Mouse (Mus musculus): Measurements from ENCODE around the gene Tulp3.

DNA sequence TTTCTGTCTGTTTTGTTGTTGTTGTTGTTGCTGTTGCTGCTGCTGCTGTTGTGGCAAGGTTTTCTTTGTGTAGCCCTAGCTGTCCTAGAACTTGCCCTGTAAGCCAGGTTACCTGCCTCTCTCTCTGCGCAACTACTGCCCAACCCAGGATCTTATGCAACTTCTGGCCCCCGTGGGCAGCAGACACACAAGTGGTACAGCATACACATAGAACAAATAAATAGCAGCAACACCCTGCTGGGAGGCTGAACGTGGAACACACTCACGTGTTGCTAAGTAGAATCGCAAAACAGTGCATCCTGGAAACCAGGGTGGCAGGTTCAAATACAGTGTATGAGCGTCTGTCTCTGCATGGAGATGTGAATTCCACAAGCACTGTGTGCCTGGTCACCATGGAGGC, 67.0 kb downstream of the Tulp3 start:
- TF ChIP-seq SMC3 (IDR thresholded peaks at IDR 0.05; ENCODE audit: low read depth, low read length) (no peak), CTCF (conservative IDR thresholded peaks at IDR 0.05 in 1 of 2, IDR thresholded peaks at IDR 0.05 in 1 of 2; ENCODE audit: low read depth in 2 of 2, low read length in 2 of 2) (no peak), ZC3H11A (IDR thresholded peaks at IDR 0.05; ENCODE audit: low read depth, low read length) (no peak), POLR2A (IDR thresholded peaks at IDR 0.05; ENCODE audit: low read depth, low read length) (no peak), CHD2 (IDR thresholded peaks at IDR 0.05; ENCODE audit: low read length) (no peak), RAD21 (IDR thresholded peaks at IDR 0.05; ENCODE audit: low read depth, low read length) (no peak), USF1 (IDR thresholded peaks at IDR 0.05; ENCODE audit: low read depth, low read length) (no peak), ZMIZ1 (IDR thresholded peaks at IDR 0.05; ENCODE audit: low read depth, low read length) (no peak), ZKSCAN1 (IDR thresholded peaks at IDR 0.05; ENCODE audit: borderline replicate concordance, low read depth, low read length) (no peak), MXI1 (IDR thresholded peaks at IDR 0.05; ENCODE audit: low read depth, low read length) (no peak)
